Mouse (Mus musculus): ENCODE data around the gene Gpr84. TPM values are rescaled to one million over a fixed set of nuclear protein-coding genes. Genes with fewer than 3 reads are reported as not detected.

Gene Gpr84
- polyA plus RNA-seq, 1 experiment from 2014 or later = 0.35 TPM

MicroRNAs within 50 kb of the gene (microRNA counts, 519-probe panel; counts per million panel counts)
- microRNA mmu-miR-148b = 6,101 counts per million, percentile 59 among the panel's probes with 10 or more counts

Small RNA genes within 50 kb of the gene (microRNA-seq; reads per million reads assigned to microRNA genes)
- 208 reads per million, percentile 59 among the genes with 10 or more reads in this experiment for gene Mir148b
- gene Mir6963 = 1.3 reads per million

Other genes starting within 250 kb of the Gpr84 start
- gene Smug1, start 143.5 kb downstream of the Gpr84 start, polyA plus RNA-seq (2016; fragmentation: Nextera tagmentation; extraction: Ambion mirVana) = 16.2 and 19.5 TPM in 2 replicates
- 152 and 154 TPM in 2 replicates for gene Cbx5, start 70.8 kb downstream of the Gpr84 start, polyA plus RNA-seq (2016; fragmentation: Nextera tagmentation; extraction: Ambion mirVana)
- gene Hnrnpa1, start 70.2 kb downstream of the Gpr84 start, polyA plus RNA-seq (2016; fragmentation: Nextera tagmentation; extraction: Ambion mirVana) = 682 and 901 TPM in 2 replicates
- 15.2 and 19.4 TPM in 2 replicates for gene Nfe2, start 52.2 kb downstream of the Gpr84 start, polyA plus RNA-seq (2016; fragmentation: Nextera tagmentation; extraction: Ambion mirVana)
- gene Copz1, start 37.9 kb downstream of the Gpr84 start, polyA plus RNA-seq (2016; fragmentation: Nextera tagmentation; extraction: Ambion mirVana) = 220 and 264 TPM in 2 replicates
- 8.9 and 15.8 TPM in 2 replicates for gene Zfp385a, start 29.5 kb upstream of the Gpr84 start, polyA plus RNA-seq (2016; fragmentation: Nextera tagmentation; extraction: Ambion mirVana)
- 60.6 and 98.7 TPM in 2 replicates for gene Itga5, start 56.2 kb upstream of the Gpr84 start, polyA plus RNA-seq (2016; fragmentation: Nextera tagmentation; extraction: Ambion mirVana)
- 3.9 and 21.8 TPM in 2 replicates for gene Gtsf1, start 119.9 kb upstream of the Gpr84 start, polyA plus RNA-seq (2016; fragmentation: Nextera tagmentation; extraction: Ambion mirVana)
- gene Gtsf2, start 137.9 kb upstream of the Gpr84 start, polyA plus RNA-seq (2016; fragmentation: Nextera tagmentation; extraction: Ambion mirVana) = not detected in 2 replicates
- gene Nckap1l, start 143.2 kb upstream of the Gpr84 start, polyA plus RNA-seq (2016; fragmentation: Nextera tagmentation; extraction: Ambion mirVana) = 1.00 and 2.2 TPM in 2 replicates
- 3.8 and 4.4 TPM in 2 replicates for gene Pde1b, start 192.4 kb upstream of the Gpr84 start, polyA plus RNA-seq (2016; fragmentation: Nextera tagmentation; extraction: Ambion mirVana)
- gene Ppp1r1a, start 227.4 kb upstream of the Gpr84 start, polyA plus RNA-seq (2016; fragmentation: Nextera tagmentation; extraction: Ambion mirVana) = 57.4 and 77.3 TPM in 2 replicates